11 mouse cellular contexts compared by ENCODE assay signal in genomic region chr4:54021069-54021829, GRCm38 (mm10).
DNase-seq lines count a peak whose midpoint lies in the region; ATAC-seq and TF ChIP-seq lines count a peak whose summit lies in the region.
"Had no signal": no experiment of that assay in that cellular context is flagged by ENCODE, and none has a peak within 500 bp of the region (broad histone marks: within the 10 kb centered on the region; RNA-seq: fewer than 3 reads in every experiment).

No protein-coding gene starts in this region.

- no peak for TF ChIP-seq EP300 in stomach, postnatal 0 days (optimal IDR thresholded peaks at IDR 0.05)

- H3K4me3 ChIP-seq in lung, embryonic 14.5 days (ENCODE audit: low read depth, low read length) = no peak overlapping the region
- no peak overlapping the region for H3K4me3 ChIP-seq in forebrain, embryonic 12.5 days (replicated peaks)
- H3K4me3 ChIP-seq in stomach, postnatal 0 days (ENCODE audit: low read depth, low read length) = no peak overlapping the region
- H3K4me3 ChIP-seq: liver, embryonic 15.5 days had no signal

- 39% methylated on average over 12 of the region's 12 CpGs for WGBS in lung, embryonic 14.5 days
- 6% methylated on average over 12 of the region's 12 CpGs for WGBS in forebrain, embryonic 12.5 days
- 39% methylated on average over 12 of the region's 12 CpGs for WGBS in stomach, postnatal 0 days

- TF ChIP-seq CTCF in lung, embryonic 14.5 days (IDR thresholded peaks at IDR 0.05; ENCODE audit: low read depth) = no peak
- no peak for TF ChIP-seq CTCF in stomach, postnatal 0 days (IDR thresholded peaks at IDR 0.05; ENCODE audit: low read depth)

- no peak for ATAC-seq in lung, embryonic 14.5 days (ENCODE audit: insufficient read depth)
- peak; percentile 86 for ATAC-seq in forebrain, embryonic 12.5 days (ENCODE audit: low FRiP score)
- ATAC-seq in stomach, postnatal 0 days (ENCODE audit: low FRiP score, low TSS enrichment) = no peak

- no peak overlapping the region for H3K9ac ChIP-seq in lung, embryonic 14.5 days
- 0 out of 2 replicates have a peak overlapping the region, but pooled peaks have one; percentile 26 for H3K9ac ChIP-seq in forebrain, embryonic 12.5 days
- H3K9ac ChIP-seq in stomach, postnatal 0 days (ENCODE audit: low read length) = no peak overlapping the region
- H3K9ac ChIP-seq: liver, embryonic 15.5 days had no signal

- no peaks in the 10 kb centered on the region for H3K9me3 ChIP-seq in lung, embryonic 14.5 days (ENCODE audit: low read depth, low read length)
- no peaks in the 10 kb centered on the region for H3K9me3 ChIP-seq in forebrain, embryonic 12.5 days
- no peaks in the 10 kb centered on the region for H3K9me3 ChIP-seq in stomach, postnatal 0 days (ENCODE audit: control insufficient read depth, low read length)
- H3K9me3 ChIP-seq: liver, embryonic 15.5 days had no signal

- H3K4me2 ChIP-seq in lung, embryonic 14.5 days = no peak overlapping the region
- peak overlapping the region; percentile 24; the same call in 1 of the 2 replicates for H3K4me2 ChIP-seq in forebrain, embryonic 12.5 days
- no peak overlapping the region for H3K4me2 ChIP-seq in stomach, postnatal 0 days (replicated peaks; ENCODE audit: low read depth)
- H3K4me2 ChIP-seq: liver, embryonic 15.5 days had no signal

- DNase-seq in lung, embryonic 14.5 days = peak; percentile 33
- DNase-seq in lung, postnatal 14 days = no peak
- peak; percentile 68 for DNase-seq in mesoderm, embryonic 11.5 days (ENCODE audit: low read depth, low spot score)
- DNase-seq in stomach, postnatal 0 days (ENCODE audit: low spot score) = no peak
- DNase-seq in right cerebral cortex, postnatal 4 days = no peak
- no peak for DNase-seq in spleen, adult 12 weeks (ENCODE audit: low spot score)
- DNase-seq in urinary bladder, adult 2 months (ENCODE audit: low spot score) = no peak
- DNase-seq: cerebellum, adult 9-10 months; kidney, postnatal 4 days had no signal

- no peaks in the 10 kb centered on the region for H3K4me1 ChIP-seq in lung, embryonic 14.5 days (ENCODE audit: insufficient read depth)
- H3K4me1 ChIP-seq in forebrain, embryonic 12.5 days = peaks cover 20% of the 10 kb centered on the region
- H3K4me1 ChIP-seq in stomach, postnatal 0 days (replicated peaks; ENCODE audit: control insufficient read depth, insufficient read depth) = no peaks in the 10 kb centered on the region
- H3K4me1 ChIP-seq: liver, embryonic 15.5 days had no signal

- no peaks in the 10 kb centered on the region for H3K36me3 ChIP-seq in lung, embryonic 14.5 days (ENCODE audit: insufficient read depth)
- no peaks in the 10 kb centered on the region for H3K36me3 ChIP-seq in forebrain, embryonic 12.5 days (replicated peaks)
- H3K36me3 ChIP-seq in stomach, postnatal 0 days (ENCODE audit: control insufficient read depth, insufficient read depth, low read length) = no peaks in the 10 kb centered on the region
- H3K36me3 ChIP-seq: liver, embryonic 15.5 days had no signal

- no peaks in the 10 kb centered on the region for H3K27me3 ChIP-seq in lung, embryonic 14.5 days (ENCODE audit: insufficient read depth, low read length)
- no peaks in the 10 kb centered on the region for H3K27me3 ChIP-seq in forebrain, embryonic 12.5 days
- no peaks in the 10 kb centered on the region for H3K27me3 ChIP-seq in stomach, postnatal 0 days (ENCODE audit: control insufficient read depth, insufficient read depth, low read length)
- H3K27me3 ChIP-seq: liver, embryonic 15.5 days had no signal

- no peak overlapping the region for H3K27ac ChIP-seq in lung, embryonic 14.5 days (ENCODE audit: low read depth)
- peak overlapping the region; percentile 71 for H3K27ac ChIP-seq in forebrain, embryonic 12.5 days
- H3K27ac ChIP-seq in stomach, postnatal 0 days (replicated peaks) = 0 out of 2 replicates have a peak overlapping the region, but pooled peaks have one; percentile 14
- H3K27ac ChIP-seq: liver, embryonic 15.5 days had no signal

Comparison
In these comparisons a context has a peak if more than half of its experiments do, and no peak if none do; other contexts are left out.
1. DNase-seq: peak in lung, embryonic 14.5 days (single experiment) and mesoderm, embryonic 11.5 days (single experiment); none in lung, postnatal 14 days (single experiment), stomach, postnatal 0 days (single experiment), right cerebral cortex, postnatal 4 days (single experiment), spleen, adult 12 weeks (single experiment) and urinary bladder, adult 2 months (single experiment).